In genomic region chr2:166592034-166592912, GRCm38 (mm10) we compare ENCODE assay signal across 8 mouse cellular contexts.
A peak's percentile ranks its signal among the peaks of the same experiment; 100 is the strongest.
DNase-seq lines count a peak whose midpoint lies in the region; ATAC-seq and TF ChIP-seq lines count a peak whose summit lies in the region.

No protein-coding gene starts in this region.

- no peak overlapping the region for H3K9ac ChIP-seq in kidney, postnatal 0 days (ENCODE audit: low read depth, low read length)
- H3K9ac ChIP-seq in liver, embryonic 13.5 days = no peak overlapping the region
- no peak overlapping the region for H3K9ac ChIP-seq in neural tube, embryonic 13.5 days
- H3K9ac ChIP-seq in stomach, postnatal 0 days (ENCODE audit: low read length) = no peak overlapping the region

- DNase-seq in 3T3-L1 (ENCODE audit: low read depth, low spot score) = peak; percentile 78
- peak; percentile 80 for DNase-seq in adrenal gland, adult 2 months
- peak; percentile 72 for DNase-seq in embryo, embryonic 11 days
- peak; percentile 74 for DNase-seq in kidney, postnatal 0 days (ENCODE audit: low spot score)
- DNase-seq in liver, embryonic 13.5 days = peak; percentile 52
- peak; percentile 78 for DNase-seq in stomach, postnatal 0 days (ENCODE audit: low spot score)

- TF ChIP-seq CTCF in kidney, postnatal 0 days (IDR thresholded peaks at IDR 0.05; ENCODE audit: low read depth) = peak; percentile 99
- TF ChIP-seq CTCF in stomach, postnatal 0 days (IDR thresholded peaks at IDR 0.05; ENCODE audit: low read depth) = peak; percentile 99

- no peaks in the 10 kb centered on the region for H3K36me3 ChIP-seq in kidney, postnatal 0 days (ENCODE audit: insufficient read depth, low read length)
- peaks cover 38% of the 10 kb centered on the region for H3K36me3 ChIP-seq in liver, embryonic 13.5 days
- H3K36me3 ChIP-seq in neural tube, embryonic 13.5 days = peaks cover 36% of the 10 kb centered on the region
- H3K36me3 ChIP-seq in stomach, postnatal 0 days (ENCODE audit: control insufficient read depth, insufficient read depth, low read length) = no peaks in the 10 kb centered on the region

- WGBS in kidney, postnatal 0 days = 45% methylated on average over 21 of the region's 21 CpGs
- WGBS in liver, embryonic 13.5 days (ENCODE audit: insufficient replicate concordance) = 49% methylated on average over 21 of the region's 21 CpGs
- WGBS in neural tube, embryonic 13.5 days = 44% methylated on average over 21 of the region's 21 CpGs
- WGBS in stomach, postnatal 0 days = 46% methylated on average over 21 of the region's 21 CpGs

- no peak overlapping the region for H3K4me2 ChIP-seq in kidney, postnatal 0 days (ENCODE audit: low read length)
- H3K4me2 ChIP-seq in liver, embryonic 13.5 days = no peak overlapping the region
- no peak overlapping the region for H3K4me2 ChIP-seq in neural tube, embryonic 13.5 days
- no peak overlapping the region for H3K4me2 ChIP-seq in stomach, postnatal 0 days (replicated peaks; ENCODE audit: low read depth)

- no peaks in the 10 kb centered on the region for H3K9me3 ChIP-seq in kidney, postnatal 0 days (replicated peaks; ENCODE audit: low read length)
- H3K9me3 ChIP-seq in liver, embryonic 13.5 days (replicated peaks) = no peaks in the 10 kb centered on the region
- no peaks in the 10 kb centered on the region for H3K9me3 ChIP-seq in neural tube, embryonic 13.5 days
- H3K9me3 ChIP-seq in stomach, postnatal 0 days (ENCODE audit: control insufficient read depth, low read length) = no peaks in the 10 kb centered on the region

- H3K4me3 ChIP-seq in kidney, postnatal 0 days (replicated peaks; ENCODE audit: low read depth, low read length) = no peak overlapping the region
- no peak overlapping the region for H3K4me3 ChIP-seq in liver, embryonic 13.5 days (replicated peaks)
- no peak overlapping the region for H3K4me3 ChIP-seq in neural tube, embryonic 13.5 days
- H3K4me3 ChIP-seq in stomach, postnatal 0 days (ENCODE audit: low read depth, low read length) = no peak overlapping the region

- no peak for TF ChIP-seq EP300 in stomach, postnatal 0 days (optimal IDR thresholded peaks at IDR 0.05)

- ATAC-seq in granulocyte monocyte progenitor cell, adult 5-6 weeks (replicated peaks; ENCODE audit: poor library complexity, severe bottlenecking) = peak; percentile 60
- no peak; the same call in none of the 2 replicates for ATAC-seq in kidney, postnatal 0 days (replicated peaks; ENCODE audit: low FRiP score, low read depth)
- no peak; the same call in 1 of the 2 replicates for ATAC-seq in liver, embryonic 13.5 days (ENCODE audit: low read depth)
- ATAC-seq in neural tube, embryonic 13.5 days (ENCODE audit: low read depth) = peak; percentile 49; the same call in 1 of the 2 replicates
- peak; percentile 58 for ATAC-seq in stomach, postnatal 0 days (ENCODE audit: low FRiP score, low TSS enrichment)

- H3K4me1 ChIP-seq in kidney, postnatal 0 days (replicated peaks; ENCODE audit: insufficient read depth, low read length) = no peaks in the 10 kb centered on the region
- H3K4me1 ChIP-seq in liver, embryonic 13.5 days (replicated peaks) = 0 out of 2 replicates have a peak, but pooled peaks cover 4% of the 10 kb centered on the region
- peaks cover 9% of the 10 kb centered on the region; the same call in 1 of the 2 replicates for H3K4me1 ChIP-seq in neural tube, embryonic 13.5 days (replicated peaks)
- no peaks in the 10 kb centered on the region for H3K4me1 ChIP-seq in stomach, postnatal 0 days (replicated peaks; ENCODE audit: control insufficient read depth, insufficient read depth)

- H3K27me3 ChIP-seq in kidney, postnatal 0 days (ENCODE audit: insufficient read depth, low read length) = no peaks in the 10 kb centered on the region
- no peaks in the 10 kb centered on the region for H3K27me3 ChIP-seq in liver, embryonic 13.5 days
- H3K27me3 ChIP-seq in neural tube, embryonic 13.5 days = no peaks in the 10 kb centered on the region
- no peaks in the 10 kb centered on the region for H3K27me3 ChIP-seq in stomach, postnatal 0 days (ENCODE audit: control insufficient read depth, insufficient read depth, low read length)

- no peak overlapping the region for H3K27ac ChIP-seq in kidney, postnatal 0 days
- H3K27ac ChIP-seq in liver, embryonic 13.5 days = no peak overlapping the region
- H3K27ac ChIP-seq in neural tube, embryonic 13.5 days (replicated peaks) = no peak overlapping the region
- no peak overlapping the region for H3K27ac ChIP-seq in stomach, postnatal 0 days (replicated peaks)

Comparison
In these comparisons a context has a peak if more than half of its experiments do, and no peak if none do; other contexts are left out.
1. ATAC-seq: peak in granulocyte monocyte progenitor cell, adult 5-6 weeks (single experiment), neural tube, embryonic 13.5 days (single experiment) and stomach, postnatal 0 days (single experiment); none in kidney, postnatal 0 days (single experiment) and liver, embryonic 13.5 days (single experiment).
2. Peak in every context shown above with its lines, with median percentiles within 50 percentile points of each other: DNase-seq.